Mouse (Mus musculus) right cerebral cortex, adult 2 months (tissue): Measurements from ENCODE around the gene Dcbld1.
"Not testable (repeated sequence)": the region's sequence is repeated elsewhere in the genome, so short reads cannot be mapped to it uniquely, and the experiment has no call there.

Experiments
- DNase-seq, 2 experiments: peaks; one replicate each; pipeline ENCODE4 v3.0.0; 2021 to 2022; ENCODE audit warnings: low spot score in 2 of 2

The Dcbld1 gene

DNA sequence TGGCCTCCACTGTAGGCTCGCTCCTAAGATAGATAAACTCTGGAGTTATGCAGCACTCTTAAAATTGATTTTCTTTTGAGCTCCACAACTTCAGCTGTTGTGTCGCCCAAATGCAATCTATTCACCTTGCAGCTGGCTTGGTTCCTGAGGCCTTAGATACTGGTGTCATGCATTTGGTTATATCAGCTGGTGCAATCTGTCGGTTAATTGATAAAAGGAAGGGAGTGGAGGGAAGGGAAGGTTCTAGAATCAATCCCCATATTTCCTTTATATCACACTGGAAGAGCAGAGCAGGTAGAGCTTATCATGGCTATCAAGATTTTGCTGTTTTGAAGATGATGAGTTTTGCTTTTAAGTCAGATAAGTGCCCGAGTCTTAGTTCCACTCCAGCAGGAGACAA is 26.8 kb downstream of the Dcbld1 start:
- no peak for DNase-seq

DNA sequence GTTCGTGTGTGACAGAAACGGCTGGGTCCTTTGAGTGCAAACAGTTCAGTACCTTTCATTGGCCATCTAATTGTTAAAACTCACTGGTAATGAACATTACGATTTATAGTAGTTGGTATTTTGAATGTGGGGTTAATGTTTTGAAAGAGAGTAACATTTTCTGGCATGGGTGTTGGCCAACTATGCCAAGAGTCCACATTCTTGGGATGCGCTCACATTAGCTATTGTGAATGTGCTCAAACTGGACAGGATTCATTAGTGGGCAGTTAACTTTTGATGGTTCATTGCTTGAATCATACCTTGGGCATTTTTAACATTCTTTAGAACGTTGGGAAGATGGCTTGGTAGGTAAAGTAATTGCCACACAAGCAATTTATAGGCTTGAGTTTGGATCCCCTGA is 30.7 kb downstream of the Dcbld1 start:
- DNase-seq: no peak

DNA sequence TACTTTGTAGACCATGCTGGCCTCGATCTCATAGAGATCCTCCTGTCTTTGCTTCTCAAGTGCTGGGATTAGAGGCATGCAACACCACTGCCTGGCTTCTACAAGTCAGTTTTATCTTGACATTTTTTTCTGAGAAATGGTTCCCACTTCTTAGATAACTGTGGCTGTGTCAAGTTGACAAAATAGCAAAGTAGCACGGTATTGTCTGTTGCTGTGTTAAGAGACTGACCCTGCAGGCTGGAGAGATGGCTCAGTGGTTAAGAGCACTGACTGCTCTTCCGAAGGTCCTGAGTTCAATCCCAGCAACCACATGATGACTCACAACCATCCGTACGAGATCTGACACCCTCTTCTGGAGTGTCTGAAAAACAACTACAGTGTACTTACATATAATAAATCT is 35.5 kb downstream of the Dcbld1 start:
- DNase-seq: no peak

DNA sequence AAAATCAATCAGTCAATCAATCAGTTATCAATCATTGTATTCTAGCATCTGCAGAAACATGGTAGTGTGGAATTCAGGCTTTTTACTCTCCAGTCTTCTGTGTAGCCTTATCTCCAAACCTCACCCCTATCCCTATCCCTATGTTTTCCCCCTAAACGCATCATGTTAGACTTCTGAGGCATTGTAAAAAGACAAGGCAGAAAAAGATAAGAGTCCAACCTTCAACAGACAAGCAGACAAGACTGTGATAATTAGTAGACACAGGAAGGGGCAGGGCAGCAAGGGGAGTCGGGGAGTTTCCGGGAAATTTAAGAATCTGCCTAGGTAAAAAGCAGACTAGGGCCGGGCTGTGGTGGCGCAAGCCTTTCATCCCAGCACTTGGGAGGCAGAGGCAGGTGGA is 38.0 kb downstream of the Dcbld1 start:
- no peak for DNase-seq

DNA sequence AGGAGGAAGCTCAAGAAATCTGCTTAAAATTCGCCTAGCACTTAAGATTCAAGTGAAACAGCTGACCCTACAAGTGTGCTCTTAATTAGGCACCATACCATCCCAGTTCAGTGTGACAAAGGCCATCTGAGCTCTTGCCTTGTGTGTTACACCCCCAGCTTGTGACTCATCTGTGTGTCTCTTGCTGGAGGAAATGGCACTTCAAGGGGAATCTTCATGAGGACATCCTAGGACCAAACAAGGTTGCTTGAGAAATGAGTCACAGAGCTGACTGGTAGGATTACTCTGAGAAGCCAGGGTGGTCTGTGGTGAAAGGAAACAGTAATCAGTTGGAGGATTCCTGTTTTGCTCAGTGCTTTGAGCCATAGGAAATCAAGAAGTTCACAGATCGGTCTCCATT is 39.6 kb downstream of the Dcbld1 start:
- no peak for DNase-seq

DNA sequence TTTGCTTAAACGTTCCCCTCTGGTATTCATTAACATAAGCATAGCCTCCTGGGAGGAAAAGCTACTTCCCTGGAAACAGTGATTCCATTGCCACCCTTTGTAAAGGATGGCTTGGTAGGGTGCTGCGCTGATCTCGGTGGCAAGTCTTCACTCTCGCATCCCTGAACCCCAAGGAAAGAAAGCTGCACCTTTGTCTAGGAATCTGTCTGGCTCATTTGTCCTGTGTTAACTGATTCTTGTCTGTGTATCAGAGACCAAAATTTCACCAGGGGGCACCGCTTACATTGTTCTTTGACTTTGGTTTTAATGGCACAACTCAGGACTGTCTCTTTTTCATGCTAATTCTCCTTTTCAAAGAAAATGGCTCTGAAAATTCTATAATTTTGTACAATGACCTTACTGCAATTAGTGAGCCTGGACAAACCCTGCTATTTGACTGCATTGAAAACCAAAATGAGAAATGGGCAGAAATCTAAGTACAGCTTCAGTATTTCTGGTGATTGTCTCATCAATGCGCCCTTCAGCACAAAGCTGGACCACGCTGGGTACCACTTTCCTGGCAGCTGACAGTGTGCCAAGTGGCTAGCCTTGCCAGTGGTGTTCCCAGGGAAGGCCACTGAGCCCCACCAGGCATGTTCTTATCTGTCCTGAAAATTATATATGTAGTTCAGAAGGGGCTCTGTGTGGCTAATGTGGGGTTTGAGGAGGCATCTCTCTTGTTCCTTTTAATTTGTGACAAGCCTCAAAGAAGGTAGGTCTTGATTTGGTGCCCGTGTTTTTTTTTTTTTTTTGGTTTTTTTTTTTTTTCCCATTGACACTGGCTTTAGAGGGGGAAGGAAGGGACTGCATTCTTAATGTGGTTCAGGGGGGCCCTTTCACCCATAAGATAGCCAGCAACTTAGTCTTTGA is 40.8 kb downstream of the Dcbld1 start:
- DNase-seq: no peak

DNA sequence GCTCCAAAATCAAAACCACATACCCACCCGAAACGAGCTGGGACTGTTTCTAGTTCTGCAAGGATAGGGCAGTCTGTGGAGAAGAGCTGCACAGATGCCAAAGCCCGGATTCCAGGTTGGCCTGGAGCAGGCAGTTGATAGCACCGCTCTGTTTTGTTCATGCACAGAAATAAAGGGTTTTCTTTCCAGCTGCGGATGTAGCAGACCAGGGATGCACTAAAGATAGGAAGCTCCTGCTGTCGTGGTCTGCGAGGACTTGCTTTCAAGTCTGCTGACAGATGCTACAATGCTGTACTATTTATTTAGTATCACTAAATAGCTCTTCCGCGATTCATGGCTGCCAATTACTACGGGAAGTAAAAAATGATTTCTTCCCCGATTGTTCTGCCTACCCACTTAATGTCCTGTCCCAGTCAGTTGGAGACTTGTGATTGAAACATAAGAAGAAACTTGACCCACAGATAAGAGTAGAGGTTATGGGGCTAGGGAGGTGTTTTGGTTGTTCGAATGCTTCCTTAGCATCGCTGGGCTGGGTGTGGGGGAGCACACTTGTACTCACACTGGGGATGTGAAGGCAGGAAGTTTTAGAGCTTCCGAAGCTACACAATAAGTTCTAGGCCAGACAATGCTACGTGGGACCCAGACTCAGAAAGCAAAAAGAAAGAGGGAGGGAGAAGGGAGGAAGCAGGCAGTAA is 41.6 kb downstream of the Dcbld1 start:
- no peak for DNase-seq

DNA sequence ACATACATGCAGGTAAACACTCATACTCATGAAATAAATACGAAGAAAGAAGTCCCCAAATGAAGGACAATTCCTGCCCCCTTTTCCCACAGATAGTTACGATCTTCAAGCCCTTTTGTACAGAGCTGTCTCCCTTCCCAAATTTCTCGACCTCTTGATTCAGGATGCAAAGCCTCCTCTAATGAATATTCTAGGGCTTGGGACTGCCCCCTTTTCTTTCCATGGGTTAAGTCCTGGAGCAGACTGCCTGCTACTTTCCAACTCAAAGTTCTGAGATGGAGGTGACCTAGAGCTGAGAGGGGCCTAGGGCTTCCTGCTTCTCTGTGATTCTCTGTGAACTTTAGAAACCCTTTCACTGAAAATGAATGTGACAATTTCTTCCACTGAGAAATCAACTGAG is 43.2 kb downstream of the Dcbld1 start:
- no peak for DNase-seq

DNA sequence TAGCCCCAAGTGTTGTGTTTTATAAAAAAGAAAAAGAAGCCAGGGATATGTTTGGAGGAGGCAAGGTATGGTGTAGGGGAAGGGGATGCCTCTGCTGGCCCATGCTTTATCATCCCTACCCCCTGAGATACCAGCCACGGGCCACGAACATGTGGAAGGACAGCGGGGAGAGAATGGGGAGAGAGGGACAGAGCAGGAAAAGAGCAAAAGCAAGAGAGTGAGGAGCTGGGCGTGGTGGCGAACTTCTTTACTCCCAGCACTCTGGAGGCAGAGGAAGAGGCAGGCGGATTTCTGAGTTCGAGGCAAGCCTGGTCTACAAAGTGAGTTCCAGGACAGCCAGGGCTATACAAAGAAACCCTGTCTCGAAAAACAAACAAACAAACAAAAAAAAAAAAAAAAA is 44.1 kb downstream of the Dcbld1 start:
- not testable (repeated sequence) for DNase-seq

DNA sequence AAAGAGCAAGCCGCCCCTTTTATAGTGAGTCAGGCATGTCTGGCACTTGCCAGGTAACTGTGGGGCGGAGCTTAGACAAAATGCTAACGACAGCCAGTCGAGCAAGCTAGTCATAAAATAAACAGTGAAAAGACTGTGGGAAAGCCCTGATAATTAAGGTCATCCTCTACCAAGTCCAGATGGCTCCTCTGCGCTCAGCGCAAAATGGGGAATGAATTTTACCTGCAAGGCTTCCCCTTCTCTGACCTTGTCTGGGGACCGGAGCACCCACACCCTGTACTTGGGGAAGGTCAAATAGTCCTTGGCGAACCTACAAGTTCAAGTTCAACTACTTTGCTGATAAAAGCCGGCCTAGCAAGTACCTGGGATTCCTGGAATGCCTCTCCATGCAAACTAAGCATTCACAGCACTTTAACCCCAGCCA is 44.6 kb downstream of the Dcbld1 start:
- DNase-seq: no peak

DNA sequence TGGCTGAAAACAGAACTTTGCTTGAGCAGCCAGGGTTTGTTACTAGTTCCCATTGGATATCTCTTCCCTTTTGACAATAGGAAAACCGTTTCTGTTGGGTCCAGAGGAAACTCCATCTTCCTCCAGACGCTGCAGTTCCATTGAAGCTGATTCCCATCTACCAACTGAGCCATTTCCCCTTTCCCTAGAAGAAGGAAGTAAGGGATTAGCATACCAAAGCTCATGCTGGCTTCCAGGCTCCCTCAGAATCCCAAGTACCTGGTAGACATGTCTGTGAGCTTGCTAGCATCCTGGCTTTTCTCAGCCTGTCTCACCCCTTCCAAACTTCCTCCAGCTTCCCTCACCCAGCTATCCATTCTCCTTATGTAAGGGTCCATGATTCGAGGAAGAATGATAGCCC is 45.4 kb downstream of the Dcbld1 start:
- no peak for DNase-seq

DNA sequence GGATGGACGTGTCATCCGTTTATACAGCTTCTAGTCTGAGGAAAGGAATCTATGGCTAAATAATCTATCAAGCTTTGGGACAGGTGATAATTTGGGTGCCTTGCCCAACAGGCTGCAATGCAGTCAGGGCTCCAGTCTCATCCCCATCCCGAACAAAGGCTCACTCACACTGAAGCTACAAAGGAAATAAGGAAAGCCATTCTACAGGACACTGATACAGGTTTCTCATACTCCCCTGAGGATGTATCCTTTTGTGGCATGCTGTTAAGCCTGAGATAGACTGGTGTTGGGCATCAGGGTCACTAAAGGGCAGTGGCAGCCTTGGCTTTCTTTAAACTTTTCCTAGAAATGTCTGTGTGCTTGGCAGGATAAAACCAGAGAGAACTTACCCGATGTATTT is 46.5 kb downstream of the Dcbld1 start:
- no peak for DNase-seq

DNA sequence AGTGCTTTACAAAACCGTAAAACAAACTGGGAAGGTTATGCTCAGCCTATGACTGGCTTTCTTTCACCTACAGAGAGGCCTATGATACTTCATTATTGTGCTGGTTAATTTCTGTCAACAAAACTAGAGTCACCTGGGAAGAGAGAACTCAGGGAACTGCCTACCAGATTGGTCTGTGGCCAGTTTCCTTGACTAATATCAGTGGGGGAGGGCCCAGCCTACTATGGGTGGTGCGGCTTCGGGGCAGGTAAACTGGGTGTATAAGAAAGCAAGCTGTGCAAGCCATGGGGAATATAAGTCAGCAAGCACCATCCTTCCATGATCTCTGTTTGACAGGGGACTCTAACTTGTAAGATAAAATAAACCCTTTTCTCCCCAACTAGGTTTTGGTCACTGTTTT is 47.2 kb downstream of the Dcbld1 start:
- no peak for DNase-seq

DNA sequence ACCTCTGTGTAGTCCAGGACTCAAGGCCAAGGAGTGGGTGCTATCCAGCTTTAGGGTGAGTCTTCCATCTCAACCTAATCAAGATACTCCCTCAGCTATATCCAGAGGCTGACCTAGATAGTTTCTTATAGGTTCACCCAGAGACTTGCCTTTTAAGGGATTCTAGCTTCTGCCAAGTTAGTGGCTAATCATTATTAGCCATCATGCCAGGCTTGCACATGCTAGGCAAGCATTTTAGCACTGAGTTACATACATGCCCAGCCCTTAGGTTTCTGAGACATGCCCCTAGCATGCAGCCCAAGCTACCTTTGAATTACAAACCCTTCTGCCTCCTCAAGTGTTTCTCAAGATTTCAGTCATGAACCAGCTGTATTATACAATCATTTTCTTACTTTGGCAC is 47.9 kb downstream of the Dcbld1 start:
- no peak for DNase-seq

DNA sequence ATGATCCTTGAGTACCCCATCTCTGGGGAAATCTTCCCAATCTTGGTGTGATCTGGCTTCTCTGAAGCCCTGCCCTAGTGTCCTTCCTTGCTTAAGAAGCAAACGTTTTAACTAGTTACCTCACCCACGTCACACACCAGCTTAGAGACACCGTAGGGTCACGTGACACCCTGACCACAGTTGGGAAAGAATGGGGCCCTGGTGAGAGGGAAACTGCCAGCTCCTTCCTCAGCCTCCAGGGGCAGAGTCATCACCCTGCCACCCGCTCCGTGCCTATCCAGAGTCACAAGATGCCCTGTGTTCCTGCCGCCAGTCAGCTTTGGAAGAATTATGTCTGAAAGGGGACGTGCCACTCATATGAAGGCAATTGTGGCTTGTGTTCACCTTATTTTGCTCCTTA is 51.2 kb downstream of the Dcbld1 start:
- no peak for DNase-seq

DNA sequence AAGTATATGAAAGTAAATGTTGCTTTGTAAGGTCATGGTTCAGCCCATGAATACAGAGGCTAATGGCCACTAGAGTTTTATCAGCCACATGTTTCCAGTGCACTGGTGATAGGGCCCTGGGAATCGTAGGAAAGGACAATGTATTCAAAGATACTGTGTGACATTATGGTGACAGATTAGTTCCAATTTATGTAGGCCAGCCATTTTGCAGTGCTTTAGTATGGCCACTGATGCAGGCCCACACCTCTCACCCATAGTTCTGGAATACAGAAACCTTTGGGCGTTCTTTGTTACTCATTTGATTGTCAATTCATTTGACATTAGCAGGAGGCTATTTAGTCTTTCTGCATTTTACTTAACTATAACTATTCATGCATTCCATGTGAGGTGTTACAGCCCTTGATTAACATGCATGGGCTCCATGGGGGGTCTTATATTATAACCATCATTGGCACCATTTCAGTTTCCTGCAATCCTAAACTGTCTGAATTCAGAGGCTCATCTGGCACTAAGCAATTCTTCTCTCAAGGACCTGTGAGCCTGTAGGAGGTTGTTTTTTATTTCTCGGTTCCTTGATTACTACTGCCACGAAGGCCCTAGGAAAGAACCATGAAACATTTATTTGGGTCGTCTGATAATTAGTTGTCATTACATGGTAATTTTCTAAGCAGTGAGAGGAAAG is 54.6 kb downstream of the Dcbld1 start:
- DNase-seq: no peak

DNA sequence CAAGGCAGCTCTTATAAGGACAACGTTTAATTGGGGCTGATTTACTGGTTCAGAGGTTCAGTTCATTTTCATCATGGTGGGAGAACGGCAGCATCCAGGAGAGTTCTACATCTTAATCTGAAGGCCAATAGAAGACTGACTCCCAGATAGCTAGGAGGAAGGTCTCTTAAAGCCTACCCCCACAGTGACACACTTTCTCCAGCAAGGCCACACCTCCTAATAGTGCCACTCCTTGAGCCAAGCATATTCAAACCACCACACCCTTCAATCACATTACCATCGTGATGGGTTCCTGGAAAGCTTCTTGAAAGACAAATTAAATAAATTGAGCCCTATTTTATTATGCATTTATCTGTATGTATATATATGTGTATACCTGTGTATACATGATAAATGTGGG is 55.8 kb downstream of the Dcbld1 start:
- DNase-seq: no peak

DNA sequence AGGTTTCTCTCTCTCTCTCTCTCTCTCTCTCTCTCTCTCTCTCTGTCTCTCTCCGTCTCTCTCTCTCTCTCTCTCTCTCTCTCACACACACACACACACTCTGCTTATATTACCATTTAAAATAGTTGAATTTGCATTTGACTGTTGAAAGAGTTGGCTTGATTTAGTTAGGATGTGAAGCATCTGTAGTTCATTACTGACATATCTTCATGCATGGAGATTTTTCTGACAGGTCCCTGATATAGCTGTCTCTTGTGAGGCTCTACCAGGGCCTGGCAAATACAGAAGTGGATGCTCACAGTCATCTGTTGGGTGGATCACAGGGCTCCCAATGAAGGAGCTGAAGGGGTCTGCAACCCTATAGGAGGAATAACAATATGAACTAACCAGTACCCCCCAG is 59.0 kb downstream of the Dcbld1 start:
- not testable (repeated sequence) for DNase-seq

DNA sequence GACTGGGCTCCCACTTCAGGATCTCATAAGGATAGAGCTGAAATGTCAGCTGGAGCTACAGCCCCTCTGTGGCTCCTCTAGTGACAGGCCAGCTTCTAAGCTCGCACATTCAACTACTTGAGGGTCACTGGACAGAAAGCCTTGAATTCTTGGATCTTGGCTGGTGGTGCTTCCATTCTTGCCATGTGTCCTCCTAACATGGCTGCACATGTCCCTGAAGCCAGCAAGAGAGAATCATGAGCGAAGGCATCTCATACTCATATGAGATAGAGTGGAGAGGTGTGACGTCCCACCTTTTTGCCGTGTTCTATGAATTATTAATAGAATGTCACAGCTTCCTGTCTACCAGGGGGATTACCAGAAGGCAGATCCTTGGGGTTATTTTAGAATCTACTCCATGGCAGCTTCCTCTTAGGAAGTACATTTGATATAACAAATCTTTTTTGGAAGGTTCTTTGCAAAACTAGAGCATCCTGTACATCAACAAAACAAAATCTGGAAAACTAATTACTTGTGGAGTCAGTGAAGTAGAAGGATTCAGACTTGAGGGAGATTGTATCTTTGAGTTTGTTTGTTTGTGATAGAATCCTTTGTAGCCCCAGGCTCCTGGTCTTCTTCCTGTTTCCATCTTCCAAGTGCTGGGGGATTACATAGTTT is 60.6 kb downstream of the Dcbld1 start:
- DNase-seq: no peak

DNA sequence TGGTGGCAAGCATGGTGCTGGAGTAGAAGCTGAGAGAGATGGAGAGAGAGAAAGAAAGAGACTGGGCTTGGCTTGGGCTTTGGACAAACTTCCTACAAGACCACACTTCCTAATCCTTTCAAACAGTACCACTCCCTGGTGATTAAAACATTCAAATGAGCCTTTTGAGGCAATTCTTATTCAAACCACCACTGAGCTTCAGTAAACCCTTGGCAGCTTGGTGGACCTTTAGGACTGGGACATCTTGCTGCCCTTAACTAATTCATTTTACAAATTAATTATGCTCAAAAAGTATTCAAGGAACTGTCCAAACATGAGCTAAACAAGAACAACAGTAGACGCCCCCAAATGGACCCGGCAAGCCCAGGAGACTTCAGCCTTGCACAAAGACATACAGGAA is 62.5 kb downstream of the Dcbld1 start:
- DNase-seq: no peak

DNA sequence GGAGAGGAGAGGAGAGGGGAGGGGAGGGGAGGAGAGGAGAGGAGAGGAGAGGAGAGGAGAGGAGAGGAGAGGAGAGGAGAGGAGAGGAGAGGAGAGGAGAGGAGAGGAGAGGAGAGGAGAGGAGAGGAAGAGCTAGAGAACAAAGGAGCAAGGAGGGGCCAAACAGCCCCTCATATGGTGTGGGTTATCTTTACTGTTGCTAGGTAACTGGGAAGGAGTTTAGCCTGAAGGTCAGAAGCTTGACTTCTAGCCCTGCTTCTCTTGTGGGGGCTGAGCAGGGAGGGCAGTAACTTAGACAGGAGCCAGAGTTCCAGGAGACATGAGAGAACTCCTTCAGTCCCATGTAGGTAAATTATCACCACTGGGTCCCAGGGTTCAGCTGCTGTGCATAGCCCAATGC is 65.1 kb downstream of the Dcbld1 start:
- not testable (repeated sequence) for DNase-seq

DNA sequence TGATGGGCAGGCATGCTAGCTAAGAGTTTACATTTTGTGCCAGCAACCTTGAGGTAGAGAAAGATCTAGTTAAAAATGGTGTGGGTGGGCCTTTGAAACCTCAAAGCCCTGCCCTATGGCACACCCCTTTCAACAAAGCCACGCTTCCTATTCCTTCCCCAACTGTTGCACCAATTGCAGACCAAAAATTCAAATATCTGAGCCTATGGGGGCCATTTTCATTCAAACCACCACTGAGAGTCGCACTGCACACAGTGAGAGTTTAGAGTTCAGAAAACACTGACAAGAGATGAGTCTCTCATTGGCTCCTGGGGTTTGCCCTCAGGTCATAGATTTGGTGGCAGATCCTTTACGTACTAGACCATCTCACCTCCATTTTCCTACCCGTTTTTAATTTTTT is 68.3 kb downstream of the Dcbld1 start:
- no peak for DNase-seq
